In the genomic region with DNA sequence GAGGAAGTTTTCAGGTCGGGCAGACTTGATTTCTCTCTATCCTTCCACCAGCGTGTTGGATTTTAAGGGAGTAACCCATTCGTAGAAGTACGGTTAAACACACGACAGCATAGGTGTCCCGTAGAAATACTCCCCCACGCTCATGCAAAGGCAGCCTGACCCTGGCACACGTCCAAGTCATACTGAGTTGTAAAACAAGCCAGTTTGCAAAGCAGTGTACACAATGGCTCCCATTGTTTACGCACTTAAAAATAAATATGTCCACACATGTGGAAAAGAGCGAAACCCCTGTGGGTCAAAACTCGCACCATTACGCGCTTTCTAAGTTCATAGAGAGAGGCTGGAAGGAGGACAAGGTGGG, we compare ENCODE assay signal across 10 mouse cellular contexts. TPM values are rescaled to one million over a fixed set of nuclear protein-coding genes. Genes with fewer than 3 reads are reported as not detected.
DNase-seq lines count a peak whose midpoint lies in the region; ATAC-seq and TF ChIP-seq lines count a peak whose summit lies in the region.
"Had no signal": no experiment of that assay in that cellular context is flagged by ENCODE, and none has a peak within 500 bp of the region (broad histone marks: within the 10 kb centered on the region; RNA-seq: fewer than 3 reads in every experiment).

No protein-coding gene starts in this region.

- peak overlapping the region; percentile 27; the same call in 1 of the 2 replicates for H3K4me2 ChIP-seq in embryonic facial prominence, embryonic 14.5 days (ENCODE audit: low read depth, low read length)
- H3K4me2 ChIP-seq: neural tube, embryonic 12.5 days had no signal

- WGBS in embryonic facial prominence, embryonic 14.5 days = 41% methylated on average over 13 of the region's 13 CpGs
- 12% methylated on average over 13 of the region's 13 CpGs for WGBS in large intestine, adult 2 months

- H3K4me3 ChIP-seq in layer of hippocampus, adult 2 months = peak overlapping the region; percentile 22; the same call in 1 of the 2 replicates
- no peak overlapping the region for H3K4me3 ChIP-seq in embryonic facial prominence, embryonic 14.5 days (ENCODE audit: low read depth, low read length)
- H3K4me3 ChIP-seq: left cerebral cortex, adult 2 months; neural tube, embryonic 12.5 days had no signal

- H3K27ac ChIP-seq in layer of hippocampus, adult 2 months = no peak overlapping the region
- H3K27ac ChIP-seq in embryonic facial prominence, embryonic 14.5 days (replicated peaks; ENCODE audit: low read depth, low read length) = peak overlapping the region; percentile 17; the same call in 1 of the 2 replicates
- H3K27ac ChIP-seq: left cerebral cortex, adult 2 months; neural tube, embryonic 12.5 days had no signal

- H3K4me1 ChIP-seq in embryonic facial prominence, embryonic 14.5 days (ENCODE audit: control insufficient read depth, insufficient read depth, low read length) = peaks cover 6% of the 10 kb centered on the region; the same call in 1 of the 2 replicates

- no peak for ATAC-seq in embryonic facial prominence, embryonic 14.5 days (ENCODE audit: low read depth)
- no peak for ATAC-seq in CD4-positive, CD25-positive, alpha-beta regulatory T cell, adult 4 months

- DNase-seq in layer of hippocampus, adult 2 months (ENCODE audit: low spot score in 2 of 2) = no peak
- no peak for DNase-seq in layer of hippocampus, postnatal 36 days
- DNase-seq in embryonic facial prominence, embryonic 14.5 days (ENCODE audit: low spot score) = peak; percentile 69
- DNase-seq in large intestine, adult 2 months (ENCODE audit: low read depth, low spot score) = peak; percentile 46
- DNase-seq in lung, postnatal 36 days = peak; percentile 59
- no peak for DNase-seq in layer of hippocampus, adult 9-11 months
- DNase-seq: cerebellum, adult 11-12 months had no signal

- no peaks in the 10 kb centered on the region for H3K9me3 ChIP-seq in embryonic facial prominence, embryonic 14.5 days (ENCODE audit: control insufficient read depth, low read length)
- H3K9me3 ChIP-seq: neural tube, embryonic 12.5 days had no signal

- no peak for TF ChIP-seq CTCF in layer of hippocampus, adult 2 months (conservative IDR thresholded peaks at IDR 0.05)

- no peaks in the 10 kb centered on the region for H3K36me3 ChIP-seq in embryonic facial prominence, embryonic 14.5 days (ENCODE audit: control insufficient read depth, insufficient read depth, low read length)
- H3K36me3 ChIP-seq: neural tube, embryonic 12.5 days had no signal

- no peaks in the 10 kb centered on the region for H3K27me3 ChIP-seq in embryonic facial prominence, embryonic 14.5 days (replicated peaks; ENCODE audit: control insufficient read depth, insufficient read depth, low read length)

- H3K9ac ChIP-seq in embryonic facial prominence, embryonic 14.5 days (ENCODE audit: low read depth, low read length) = no peak overlapping the region
- H3K9ac ChIP-seq: neural tube, embryonic 12.5 days had no signal

RNA-seq across cellular contexts. Expression of a gene that starts 24.3 kb away (rescaled TPM):
- 100 to 1,000 TPM; 250 to 252 TPM for total RNA-seq in layer of hippocampus, adult 2 months (2021)
- total RNA-seq in layer of hippocampus, postnatal 36 days (2021) = 100 to 1,000 TPM; 220 to 235 TPM
- 387 and 401 TPM in 2 replicates for polyA plus RNA-seq in embryonic facial prominence, embryonic 14.5 days (2014; fragmentation: Nextera tagmentation; extraction: Ambion mirVana)
- polyA plus RNA-seq in large intestine, adult 2 months (2012; rRNA removed) = 124 and 128 TPM in 2 replicates
- 100 to 1,000 TPM; 550 to 588 TPM for polyA plus RNA-seq in CD4-positive, CD25-positive, alpha-beta regulatory T cell, adult 4 months (2017; shearing (Covaris generic))

RNA-seq across cellular contexts. Expression of a gene that starts 24.4 kb away (rescaled TPM):
- total RNA-seq in layer of hippocampus, adult 2 months (2021) = under 1 TPM; 0.39 to 0.41 TPM
- under 1 TPM; 0.61 to 1.00 TPM for total RNA-seq in layer of hippocampus, postnatal 36 days (2021)
- polyA plus RNA-seq in embryonic facial prominence, embryonic 14.5 days (2014; fragmentation: Nextera tagmentation; extraction: Ambion mirVana) = 0.11 and 0.80 TPM in 2 replicates
- 1.3 and 1.8 TPM in 2 replicates for polyA plus RNA-seq in large intestine, adult 2 months (2012; rRNA removed)
- polyA plus RNA-seq in CD4-positive, CD25-positive, alpha-beta regulatory T cell, adult 4 months (2017; shearing (Covaris generic)) = 100 to 1,000 TPM; 209 to 263 TPM

RNA-seq across cellular contexts. Expression of a gene that starts 36.2 kb away (rescaled TPM):
- total RNA-seq in layer of hippocampus, adult 2 months (2021) = 10 to 100 TPM; 42.5 to 50.6 TPM
- 10 to 100 TPM; 50.2 to 56.3 TPM for total RNA-seq in layer of hippocampus, postnatal 36 days (2021)
- polyA plus RNA-seq in embryonic facial prominence, embryonic 14.5 days (2014; fragmentation: Nextera tagmentation; extraction: Ambion mirVana) = 25.5 and 26.7 TPM in 2 replicates
- polyA plus RNA-seq in large intestine, adult 2 months (2012; rRNA removed) = 13.4 and 29.4 TPM in 2 replicates
- polyA plus RNA-seq in CD4-positive, CD25-positive, alpha-beta regulatory T cell, adult 4 months (2017; shearing (Covaris generic)) = 1 to 10 TPM; 1.4 to 2.7 TPM

Comparison
In these comparisons a context has a peak if more than half of its experiments do, and no peak if none do; other contexts are left out.
1. DNase-seq: peak in embryonic facial prominence, embryonic 14.5 days (single experiment), large intestine, adult 2 months (single experiment) and lung, postnatal 36 days (single experiment); none in layer of hippocampus, adult 2 months (0 of 2), layer of hippocampus, postnatal 36 days (0 of 2) and layer of hippocampus, adult 9-11 months (single experiment).
2. RNA of a gene that starts 24.4 kb away (polyA plus RNA-seq): 209 to 263 TPM in CD4-positive, CD25-positive, alpha-beta regulatory T cell, adult 4 months; 1.3 to 1.8 TPM in large intestine, adult 2 months and 0.11 to 0.80 TPM in embryonic facial prominence, embryonic 14.5 days; every median in the first group is over 10 times any median in the second.